8 mouse cellular contexts compared by ENCODE assay signal in genomic region chr16:35613851-35614804, GRCm38 (mm10).
DNase-seq lines count a peak whose midpoint lies in the region; ATAC-seq and TF ChIP-seq lines count a peak whose summit lies in the region.

No protein-coding gene starts in this region.

- H3K36me3 ChIP-seq in forebrain, postnatal 0 days (ENCODE audit: insufficient read depth), result no peaks in the 10 kb centered on the region
- no peaks in the 10 kb centered on the region for H3K36me3 ChIP-seq in midbrain, embryonic 11.5 days (ENCODE audit: control insufficient read depth, insufficient read depth, low read length)

- H3K9ac ChIP-seq in forebrain, postnatal 0 days, result peak overlapping the region; percentile 37
- H3K9ac ChIP-seq in midbrain, embryonic 11.5 days (ENCODE audit: low read length), result peak overlapping the region; percentile 53

- 15% methylated on average over 17 of the region's 17 CpGs for WGBS in forebrain, postnatal 0 days
- 34% methylated on average over 17 of the region's 17 CpGs for WGBS in midbrain, embryonic 11.5 days

- no peaks in the 10 kb centered on the region for H3K9me3 ChIP-seq in forebrain, postnatal 0 days (ENCODE audit: low read length)
- no peaks in the 10 kb centered on the region for H3K9me3 ChIP-seq in midbrain, embryonic 11.5 days (ENCODE audit: control insufficient read depth, low read length)

- no peaks in the 10 kb centered on the region for H3K27me3 ChIP-seq in forebrain, postnatal 0 days (ENCODE audit: insufficient read depth, low read length)
- no peaks in the 10 kb centered on the region for H3K27me3 ChIP-seq in midbrain, embryonic 11.5 days (ENCODE audit: control insufficient read depth, insufficient read depth, low read length)

- H3K4me1 ChIP-seq in forebrain, postnatal 0 days (ENCODE audit: insufficient read depth), result peaks cover 26% of the 10 kb centered on the region
- peaks cover 32% of the 10 kb centered on the region for H3K4me1 ChIP-seq in midbrain, embryonic 11.5 days (ENCODE audit: control insufficient read depth, insufficient read depth, low read length)

- intact Hi-C loops in left cerebral cortex, adult 2 months (cut with DNase I), result no loop called here

- no peak overlapping the region for H3K4me3 ChIP-seq in left cerebral cortex, adult 2 months
- no peak overlapping the region for H3K4me3 ChIP-seq in forebrain, postnatal 0 days (ENCODE audit: low read depth, low read length)
- no peak overlapping the region for H3K4me3 ChIP-seq in midbrain, embryonic 11.5 days (ENCODE audit: low read depth, low read length)

- peak; percentile 75 for ATAC-seq in forebrain, postnatal 0 days
- ATAC-seq in midbrain, embryonic 11.5 days (ENCODE audit: low FRiP score), result peak; percentile 86

- TF ChIP-seq CTCF in left cerebral cortex, adult 2 months (IDR thresholded peaks at IDR 0.05), result no peak
- no peak for TF ChIP-seq CTCF in forebrain, postnatal 0 days (IDR thresholded peaks at IDR 0.05; ENCODE audit: low read depth)

- peak; percentile 22 for DNase-seq in left cerebral cortex, adult 11 months (ENCODE audit: low spot score)
- no peak for DNase-seq in left cerebral cortex, adult 2 months (ENCODE audit: extremely low spot score in 1 of 2, low spot score in 2 of 2)
- peak; percentile 31 for DNase-seq in cerebellum, adult 8-10 months
- DNase-seq in forebrain, postnatal 0 days, result peak; percentile 71
- DNase-seq in midbrain, embryonic 11.5 days (ENCODE audit: low spot score, missing footprints), result peak; percentile 93
- no peak for DNase-seq in thymus, adult 18-20 months
- DNase-seq in urinary bladder, postnatal 25 days (ENCODE audit: low spot score), result no peak
- no peak for DNase-seq in thymus, postnatal 25 days

- H3K4me2 ChIP-seq in forebrain, postnatal 0 days (ENCODE audit: low read depth), result peak overlapping the region; percentile 20
- peak overlapping the region; percentile 32 for H3K4me2 ChIP-seq in midbrain, embryonic 11.5 days

- no peak overlapping the region; the same call in 1 of the 2 replicates for H3K27ac ChIP-seq in left cerebral cortex, adult 2 months
- peak overlapping the region; percentile 29; the same call in 1 of the 2 replicates for H3K27ac ChIP-seq in forebrain, postnatal 0 days (ENCODE audit: low read depth, low read length)
- peak overlapping the region; percentile 86 for H3K27ac ChIP-seq in midbrain, embryonic 11.5 days (ENCODE audit: low read depth, low read length)

Comparison
In these comparisons a context has a peak if more than half of its experiments do, and no peak if none do; other contexts are left out.
1. DNase-seq: peak in left cerebral cortex, adult 11 months (single experiment), cerebellum, adult 8-10 months (single experiment), forebrain, postnatal 0 days (single experiment) and midbrain, embryonic 11.5 days (single experiment); none in left cerebral cortex, adult 2 months (0 of 2), thymus, adult 18-20 months (0 of 2), urinary bladder, postnatal 25 days (single experiment) and thymus, postnatal 25 days (single experiment).